Mouse (Mus musculus): ENCODE data around the gene Tcirg1.

The Tcirg1 gene

DNA sequence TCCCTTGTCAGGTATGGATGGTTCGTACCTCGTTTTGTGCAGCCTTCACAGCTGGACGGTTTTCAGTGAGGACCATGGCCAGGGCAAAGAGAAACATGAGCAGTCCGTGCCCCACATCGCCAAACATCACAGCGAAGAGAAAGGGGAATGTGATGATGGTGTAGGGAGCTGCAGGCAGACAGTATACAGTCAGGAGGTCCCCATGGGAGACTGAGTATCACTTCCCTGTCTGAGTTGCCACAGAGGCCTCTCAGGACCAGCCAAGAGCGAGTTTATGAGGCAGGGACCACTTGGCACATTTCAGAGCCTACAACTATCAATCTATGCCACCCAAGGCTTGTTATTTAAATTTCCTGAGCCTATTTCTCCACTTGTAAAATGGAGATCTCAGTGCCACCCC is 8.0 kb downstream of the Tcirg1 start:
- no peak for DNase-seq (ENCODE audit: low spot score in 2 of 2)

DNA sequence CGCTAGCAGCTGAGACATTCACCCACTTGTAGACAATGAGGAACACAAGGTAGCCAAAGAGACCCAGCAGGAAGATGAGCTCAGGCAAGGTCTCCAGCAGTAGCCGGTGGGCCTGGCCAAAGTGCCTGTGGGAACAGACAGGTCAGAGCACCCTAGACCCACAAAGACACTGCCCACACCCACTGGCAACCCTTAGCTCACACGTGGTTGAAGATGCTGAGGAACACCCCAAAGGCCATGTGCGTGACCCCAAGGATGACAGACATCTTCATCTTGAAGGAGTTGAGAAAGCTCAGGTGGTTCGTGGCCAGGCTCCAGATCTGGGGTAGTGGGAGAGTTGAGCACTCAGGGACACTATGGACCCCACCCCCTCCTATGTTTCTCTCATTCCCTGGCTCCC is 9.4 kb downstream of the Tcirg1 start:
- DNase-seq (ENCODE audit: low spot score in 2 of 2), result no peak

DNA sequence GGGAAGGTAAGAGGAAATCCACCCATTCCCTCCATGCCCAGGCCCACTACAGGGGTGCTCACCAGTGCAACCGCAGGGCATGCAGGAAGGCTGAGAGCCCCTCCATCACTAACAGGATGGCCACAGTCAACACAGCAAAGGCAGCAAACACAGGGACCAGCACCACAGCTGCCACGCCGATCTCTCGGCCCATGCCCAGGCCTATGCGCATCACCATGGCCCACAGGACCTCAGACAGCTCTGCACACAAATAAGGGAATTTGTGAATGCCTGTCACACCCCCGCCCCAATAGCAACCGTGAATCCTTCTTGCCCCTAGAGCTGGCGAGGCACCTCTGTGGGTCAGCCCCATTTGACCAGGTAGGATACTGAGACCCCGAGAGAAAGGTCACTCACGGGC is 10.7 kb downstream of the Tcirg1 start:
- no peak for DNase-seq (ENCODE audit: low spot score in 2 of 2)

DNA sequence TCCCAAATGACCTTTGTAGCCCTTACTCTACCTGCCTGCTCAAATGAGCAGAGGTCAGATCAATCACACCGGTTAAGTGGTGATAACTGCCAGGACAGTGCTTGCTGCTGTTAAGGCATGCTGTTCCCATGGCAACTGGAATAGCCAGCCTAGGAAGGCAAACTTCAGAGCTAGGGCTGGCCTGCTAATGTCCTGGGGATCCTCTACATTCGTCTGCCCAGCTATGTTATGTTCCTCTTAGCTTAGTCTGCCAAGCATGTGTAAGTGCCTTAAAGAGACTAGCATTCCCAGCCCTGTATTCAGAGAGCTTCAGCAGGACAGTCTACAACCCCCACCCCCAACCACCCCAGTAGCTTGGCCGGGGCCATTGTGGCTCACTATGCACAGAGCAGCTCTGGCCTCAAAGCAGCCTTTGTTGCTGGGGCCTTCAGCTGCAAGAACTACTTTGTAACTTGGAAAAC is 11.7 kb downstream of the Tcirg1 start:
- no peak for DNase-seq (ENCODE audit: low spot score in 2 of 2)

DNA sequence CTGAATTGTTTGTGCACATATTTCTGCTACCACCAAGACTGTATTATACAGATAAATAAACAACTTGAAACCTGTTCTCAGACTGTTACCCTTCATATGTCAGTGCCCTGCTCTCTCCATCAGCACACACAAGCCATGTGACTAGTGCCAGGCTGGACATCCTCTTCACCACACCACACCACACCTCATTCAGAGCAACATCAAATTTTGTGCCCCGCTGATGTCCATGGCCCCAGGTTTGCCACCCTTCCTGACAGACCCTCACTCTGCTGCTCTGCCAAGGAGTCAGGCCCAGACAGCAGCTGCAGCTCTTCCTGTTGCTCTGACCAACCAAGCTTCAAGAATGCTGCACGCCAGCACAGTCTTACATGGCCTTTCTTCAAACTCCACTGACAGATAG is 12.6 kb downstream of the Tcirg1 start:
- no peak for DNase-seq (ENCODE audit: low spot score in 2 of 2)

DNA sequence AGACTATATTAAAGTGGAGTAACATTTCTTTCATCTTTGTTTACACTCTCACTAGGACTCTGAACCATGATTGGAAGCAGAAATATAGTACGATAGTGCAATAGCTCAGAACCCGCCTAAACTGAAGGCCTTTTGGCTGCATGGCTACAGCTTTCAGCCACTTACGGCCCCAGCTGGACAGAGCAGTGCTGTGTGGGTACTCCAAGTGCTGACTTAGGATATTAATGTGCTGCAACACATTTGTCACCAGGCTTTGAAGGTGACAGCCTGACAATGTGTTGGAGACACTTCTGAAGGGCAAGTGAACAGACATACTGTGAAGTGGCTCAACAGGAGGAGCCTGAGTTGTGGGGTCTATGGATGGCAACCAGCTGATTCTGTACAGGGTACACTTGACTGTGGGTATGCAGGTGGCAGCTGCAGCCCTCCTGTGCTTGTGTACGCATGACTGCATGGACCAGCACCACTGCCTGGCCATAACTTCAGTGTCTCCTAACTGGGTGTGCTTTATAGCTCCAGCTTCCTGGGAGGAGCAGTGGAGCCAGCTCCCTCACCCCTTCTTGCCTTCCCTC is 13.3 kb downstream of the Tcirg1 start:
- no peak for DNase-seq (ENCODE audit: low spot score in 2 of 2)

DNA sequence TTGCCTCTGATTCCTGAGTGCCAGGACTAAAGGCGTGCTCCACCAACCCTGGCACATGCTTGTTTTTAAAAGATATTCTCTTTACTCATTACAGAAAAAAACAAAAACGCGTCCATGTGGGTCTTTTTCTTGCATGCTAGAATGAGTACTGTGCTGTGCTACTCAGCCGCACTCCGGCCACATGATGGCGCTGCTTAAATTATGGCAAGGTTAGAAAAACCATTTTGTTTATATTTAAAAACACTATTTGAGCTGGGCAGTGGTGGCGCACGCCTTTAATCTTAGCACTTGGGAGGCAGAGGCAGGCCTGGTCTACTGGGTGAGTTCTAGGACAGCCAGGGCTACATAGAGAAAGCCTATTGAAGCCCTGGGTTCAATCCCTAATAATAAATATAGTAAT is 16.8 kb downstream of the Tcirg1 start:
- DNase-seq (ENCODE audit: low spot score in 2 of 2), result no peak

DNA sequence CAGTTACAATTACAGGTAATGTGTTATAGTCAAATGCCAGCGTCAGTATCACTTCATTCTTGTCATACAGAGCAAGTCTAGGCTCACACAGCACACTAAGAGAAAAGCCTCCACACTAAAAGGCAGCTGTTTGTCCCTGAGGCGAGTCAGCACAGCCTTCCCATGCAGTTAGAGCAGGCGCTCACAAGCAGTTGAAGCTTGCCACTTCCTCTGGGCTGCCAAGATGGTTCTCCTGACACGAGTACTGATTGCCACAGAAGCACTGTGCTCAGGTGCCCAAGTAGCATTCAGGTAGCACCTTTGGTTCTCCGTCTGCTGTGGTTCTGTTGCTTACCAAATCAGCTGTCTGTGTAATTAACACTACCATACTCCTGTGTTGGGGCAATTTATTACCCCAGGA is 17.8 kb downstream of the Tcirg1 start:
- DNase-seq (ENCODE audit: low spot score in 2 of 2), result no peak

DNA sequence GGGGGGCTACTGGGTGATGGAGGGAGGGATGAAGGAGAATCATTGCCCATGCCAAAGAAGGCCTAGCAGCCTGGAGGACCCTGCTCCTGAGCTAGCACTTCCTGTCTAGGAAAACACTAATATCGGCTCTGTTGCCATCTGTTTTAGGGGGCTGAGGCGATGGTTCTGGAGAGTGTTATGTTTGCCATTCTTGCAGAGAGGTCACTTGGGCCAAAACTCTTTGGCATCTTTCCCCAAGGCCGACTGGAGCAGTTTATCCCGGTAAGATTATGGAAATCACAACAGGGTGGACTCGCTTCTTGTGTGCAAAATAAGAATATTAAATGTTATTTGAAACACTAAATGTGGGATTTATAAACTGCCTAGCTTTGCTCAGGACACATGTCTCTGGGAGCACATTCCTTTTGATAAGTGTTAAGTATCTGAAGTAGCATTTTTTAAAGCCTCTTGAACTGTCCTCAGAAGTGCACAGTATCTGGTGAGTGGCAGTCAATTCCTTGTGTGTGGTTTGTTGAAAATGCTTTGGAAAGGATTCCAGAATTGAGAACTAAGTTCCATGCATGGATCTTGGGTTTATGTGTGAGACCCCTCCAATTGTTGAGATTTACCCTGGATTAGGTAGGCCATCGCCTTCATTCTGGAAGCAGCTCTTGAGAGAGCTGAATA is 22.5 kb downstream of the Tcirg1 start:
- no peak for DNase-seq (ENCODE audit: low spot score in 2 of 2)

DNA sequence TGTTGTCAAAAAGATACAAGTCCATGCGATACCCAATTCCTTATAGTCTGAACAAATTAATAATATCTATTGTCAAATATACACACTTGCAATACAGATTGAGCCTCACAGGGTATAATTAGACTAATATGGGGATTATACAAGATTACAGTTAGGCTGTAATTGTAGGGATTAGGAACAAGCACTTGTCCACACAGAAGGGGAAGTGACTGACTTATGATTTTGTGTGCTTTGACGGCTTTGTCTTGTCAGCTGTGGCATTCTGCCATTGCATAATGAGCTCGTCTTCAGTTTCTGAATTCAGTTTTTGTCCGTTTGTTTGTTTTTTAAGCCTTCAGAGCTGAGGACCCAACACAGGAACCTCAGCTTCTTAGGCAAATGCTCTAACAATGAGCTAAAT is 24.7 kb downstream of the Tcirg1 start:
- DNase-seq (ENCODE audit: low spot score in 2 of 2), result no peak

DNA sequence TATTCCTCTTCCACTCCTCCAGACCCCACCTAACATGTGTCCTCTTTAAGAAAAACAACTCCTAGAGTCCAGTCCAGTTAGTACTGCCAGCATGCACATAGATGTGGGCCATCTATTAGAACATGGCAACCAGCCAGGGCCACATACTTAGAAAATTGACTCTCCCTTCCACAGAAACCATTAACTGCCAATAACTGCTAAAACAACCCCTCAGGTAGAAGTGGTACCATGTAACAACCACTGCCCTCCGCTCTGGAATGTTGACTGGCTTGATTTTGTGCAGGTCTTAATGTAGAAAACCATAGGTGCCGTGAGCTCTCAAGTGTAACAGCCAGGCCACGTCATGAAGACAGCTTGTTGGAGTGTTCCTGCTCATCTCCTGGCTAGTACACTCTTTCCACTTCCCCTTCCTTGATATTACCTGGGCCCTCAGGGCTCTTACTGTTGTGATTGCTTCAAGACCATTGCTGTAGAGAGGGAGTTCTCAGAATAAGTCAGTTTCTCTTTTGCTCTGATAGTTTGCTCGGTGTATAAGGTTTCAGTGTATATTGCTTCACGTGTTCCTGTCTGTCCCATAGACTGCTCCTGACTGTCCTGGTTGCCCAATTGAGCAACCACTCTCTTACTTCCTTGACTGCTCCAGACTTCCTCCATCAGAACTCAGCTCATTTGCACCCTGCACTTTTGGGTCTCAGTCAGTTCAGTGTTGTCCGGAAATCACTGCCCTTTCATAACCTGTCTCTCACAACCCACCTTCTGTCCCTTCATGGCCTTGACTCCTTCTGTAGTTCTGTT is 26.7 kb downstream of the Tcirg1 start:
- DNase-seq (ENCODE audit: low spot score in 2 of 2), result no peak

DNA sequence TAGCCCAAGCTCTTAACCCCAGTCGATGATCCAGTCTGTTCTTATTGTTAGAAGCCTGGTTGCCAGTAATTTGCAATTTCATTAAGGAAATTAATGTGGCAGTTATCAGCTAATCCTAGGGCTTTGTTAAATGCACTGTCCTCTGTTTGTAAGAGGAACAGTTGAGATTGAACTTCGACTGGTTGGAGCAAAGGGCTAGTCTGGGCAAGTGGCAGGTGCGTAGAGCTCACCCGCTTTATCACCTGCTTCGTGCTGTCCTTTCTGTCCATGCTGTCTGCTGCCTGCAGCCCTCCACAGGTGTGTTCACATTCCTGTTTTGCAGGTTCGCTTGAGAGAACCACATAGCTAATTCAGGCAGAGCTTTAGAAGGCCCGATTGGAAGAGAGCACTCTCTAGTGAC is 31.9 kb downstream of the Tcirg1 start:
- DNase-seq (ENCODE audit: low spot score in 2 of 2), result no peak

DNA sequence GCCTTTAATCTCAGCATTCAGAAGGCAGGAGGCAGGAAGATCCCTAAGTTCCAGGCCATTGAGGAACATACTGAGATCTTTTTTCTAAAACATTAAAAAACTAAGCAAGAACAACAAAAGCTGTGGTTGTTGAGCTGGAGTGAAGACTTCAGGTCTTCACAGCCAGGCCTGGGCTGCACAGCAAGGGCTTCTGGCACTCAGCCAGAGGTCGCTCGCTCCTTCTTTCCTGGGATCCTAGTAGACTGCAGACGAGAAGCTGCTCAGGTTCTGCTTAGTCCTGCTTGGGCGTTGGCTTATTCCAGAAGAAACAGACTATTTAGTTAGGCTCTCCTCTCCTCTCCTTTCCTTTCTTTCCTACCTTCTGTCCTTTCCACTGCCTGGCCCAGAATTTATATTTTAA is 34.6 kb downstream of the Tcirg1 start:
- DNase-seq (ENCODE audit: low spot score in 2 of 2), result no peak

DNA sequence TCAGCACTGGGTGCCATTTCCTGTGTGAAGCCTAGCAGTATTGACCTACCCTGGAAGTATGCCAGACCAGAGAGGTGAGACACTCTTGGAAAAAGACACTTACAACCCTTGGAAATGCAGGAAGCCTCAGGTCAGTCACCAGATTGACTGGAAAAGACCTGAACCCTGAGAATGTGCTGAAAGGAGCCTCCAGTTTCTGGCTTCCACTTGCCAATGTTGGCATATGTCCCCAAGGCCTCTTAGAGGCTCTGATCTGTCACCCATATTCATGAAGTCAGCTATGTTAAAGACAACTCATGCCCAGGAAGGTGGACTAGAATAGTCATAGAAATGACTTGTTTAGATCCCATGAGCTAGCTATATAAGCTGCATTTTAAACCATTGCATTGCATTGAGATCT is 35.5 kb downstream of the Tcirg1 start:
- no peak for DNase-seq (ENCODE audit: low spot score in 2 of 2)

DNA sequence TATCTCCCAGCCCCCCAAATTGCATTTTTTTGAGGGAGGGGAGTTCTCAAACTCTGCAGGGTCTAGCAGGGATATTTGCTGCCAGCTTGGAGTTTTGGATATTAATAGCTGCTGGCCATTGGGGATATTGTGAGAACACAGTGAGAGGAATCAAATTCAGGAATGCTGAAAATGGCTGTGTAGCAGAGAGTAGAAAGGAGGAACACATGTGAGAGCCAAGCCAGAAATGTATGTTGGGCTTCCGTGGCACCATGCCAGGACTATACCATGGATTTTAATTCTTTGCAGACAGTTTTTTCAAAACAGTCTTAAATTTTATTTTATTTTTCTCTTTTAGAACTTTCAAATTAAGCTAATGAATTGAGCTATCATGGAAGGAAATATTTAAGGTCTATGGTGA is 38.6 kb downstream of the Tcirg1 start:
- no peak for DNase-seq (ENCODE audit: low spot score in 2 of 2)

DNA sequence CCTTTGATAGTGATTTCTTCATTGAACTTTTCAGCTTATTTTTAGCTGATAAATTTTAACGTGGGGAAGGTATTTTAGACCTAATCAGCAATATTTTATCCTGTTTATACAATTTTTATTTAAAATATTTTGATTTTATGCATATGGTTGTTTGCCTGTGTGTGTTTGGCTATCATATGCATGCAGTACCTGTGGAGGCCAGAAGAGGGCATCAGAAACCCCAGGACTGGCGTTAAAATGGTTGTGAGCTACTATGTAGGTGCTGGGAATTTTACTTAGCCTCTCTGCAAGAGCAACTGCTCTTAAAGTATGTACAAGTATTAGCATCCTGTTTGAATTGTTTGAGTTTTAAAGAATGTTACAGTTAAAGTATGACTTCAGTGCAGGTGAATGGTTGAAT is 42.0 kb downstream of the Tcirg1 start:
- DNase-seq (ENCODE audit: low spot score in 2 of 2), result no peak

DNA sequence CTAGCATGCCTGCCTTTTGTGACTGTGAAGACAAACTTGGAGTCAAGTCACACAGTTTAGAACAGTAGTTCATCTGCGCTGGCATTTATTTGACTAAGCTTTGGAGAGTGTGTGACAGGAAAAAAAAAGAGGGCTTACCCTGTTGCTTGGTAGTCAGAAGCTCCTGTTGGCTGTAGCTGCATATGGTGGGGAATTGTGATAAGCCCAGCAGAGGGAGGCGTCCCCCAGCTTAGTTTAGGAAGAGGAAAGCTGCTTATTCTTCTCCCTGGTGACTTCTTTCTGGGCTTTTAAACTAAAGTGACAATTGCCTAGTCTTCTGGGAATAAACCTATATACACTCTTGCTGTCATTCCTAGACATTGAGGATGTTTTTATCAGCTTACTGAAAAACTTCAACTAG is 44.2 kb downstream of the Tcirg1 start:
- DNase-seq (ENCODE audit: low spot score in 2 of 2), result no peak

DNA sequence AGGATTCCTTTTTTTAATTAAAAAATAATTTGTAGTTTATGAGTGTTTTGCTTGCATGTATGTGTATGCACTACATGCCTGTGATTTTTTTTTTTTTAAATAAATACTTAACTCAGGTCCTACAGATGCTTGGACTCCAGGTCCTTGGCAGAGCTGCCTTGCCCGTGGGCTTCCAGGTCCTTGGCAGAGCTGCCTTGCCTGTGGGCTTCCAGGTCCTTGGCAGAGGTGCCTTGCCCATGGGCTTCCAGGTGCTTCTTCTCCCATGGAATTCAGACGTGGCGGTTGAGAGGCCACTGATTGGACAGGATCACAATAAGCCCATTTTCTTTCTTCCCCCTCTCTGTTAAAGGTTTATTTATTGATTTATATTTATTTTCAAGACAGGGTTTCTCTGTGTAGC is 49.7 kb downstream of the Tcirg1 start:
- DNase-seq (ENCODE audit: low spot score in 2 of 2), result no peak

DNA sequence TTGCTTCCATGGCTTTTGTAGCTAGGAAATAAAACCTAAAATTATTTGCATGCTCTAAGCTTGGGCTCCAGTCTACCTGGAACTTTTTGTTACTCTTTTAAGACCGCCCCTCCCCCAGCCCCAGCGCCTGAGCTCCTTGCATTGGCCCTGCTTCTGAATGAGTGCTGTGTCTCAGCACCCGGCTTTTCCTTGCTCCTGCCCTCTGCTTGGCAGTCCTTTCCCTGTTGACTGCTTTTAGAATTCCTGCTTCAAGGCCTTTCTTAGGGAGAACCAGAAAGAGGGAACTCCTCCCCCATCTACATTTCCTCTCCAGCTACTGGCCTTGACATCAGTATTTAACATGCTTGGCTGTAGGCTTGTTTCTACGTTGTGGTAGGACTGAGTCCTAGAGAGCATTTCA is 51.3 kb downstream of the Tcirg1 start:
- DNase-seq (ENCODE audit: low spot score in 2 of 2), result peak in 1 of 2 experiments; percentile 29

DNA sequence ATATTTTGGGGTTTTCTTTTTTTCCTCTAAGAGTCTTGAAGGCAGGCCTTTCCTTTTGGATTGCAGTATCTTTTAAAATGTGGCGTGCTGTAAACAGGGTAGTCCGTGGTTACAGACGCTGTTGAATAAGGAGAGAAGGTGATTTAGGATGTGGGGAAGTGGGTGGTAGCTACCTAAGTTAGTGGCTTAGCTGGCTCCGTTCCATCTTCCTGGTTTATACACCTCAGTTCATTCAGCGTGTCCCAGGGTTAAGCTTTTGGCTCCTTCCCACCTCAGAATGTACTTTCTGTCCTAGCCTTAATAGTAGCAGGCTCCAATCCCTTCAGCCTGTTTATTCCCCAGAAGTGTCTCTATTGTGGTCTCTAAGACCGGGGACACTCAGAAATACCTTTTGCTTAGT is 51.8 kb downstream of the Tcirg1 start:
- DNase-seq (ENCODE audit: low spot score in 2 of 2), result no peak

DNA sequence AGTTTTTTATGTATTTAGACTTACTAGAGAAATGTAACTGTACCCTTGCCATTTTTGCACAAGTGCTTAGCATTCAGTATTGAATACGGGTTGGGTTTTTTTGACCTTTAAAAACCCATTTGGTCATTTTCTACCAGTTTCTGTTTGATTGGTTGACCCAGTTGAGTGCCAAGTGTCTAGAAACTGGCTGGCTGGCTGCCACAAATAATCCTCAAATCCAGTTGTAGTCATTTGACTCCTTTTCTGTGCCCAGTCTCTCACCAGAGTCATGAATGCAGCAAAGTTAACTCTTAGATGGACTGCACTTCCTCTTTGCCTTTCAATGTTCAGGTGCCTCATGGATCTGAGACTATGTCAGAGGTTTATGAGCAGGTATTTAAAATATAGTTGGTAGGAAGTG is 53.0 kb downstream of the Tcirg1 start:
- peak in 1 of 2 experiments; percentile 26 for DNase-seq (ENCODE audit: low spot score in 2 of 2)

DNA sequence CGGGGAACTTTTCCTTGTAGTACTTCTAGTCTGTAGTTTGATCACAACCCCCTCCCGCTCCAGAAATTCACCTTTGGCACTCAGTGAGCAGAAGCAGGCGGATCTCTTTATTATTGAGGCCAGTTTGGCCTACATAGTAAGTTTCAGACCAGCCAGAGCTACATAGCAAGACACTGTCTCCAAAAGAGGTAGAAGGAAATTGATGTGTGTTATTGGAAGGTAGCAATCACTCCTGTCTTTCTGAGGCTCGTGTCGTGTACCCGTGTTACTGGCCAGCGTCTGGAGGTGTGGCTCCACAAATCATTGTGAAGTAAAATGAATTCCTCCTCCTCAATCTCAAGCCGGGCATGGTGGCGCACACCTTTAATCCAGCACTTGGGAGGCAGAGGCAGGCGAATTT is 53.8 kb downstream of the Tcirg1 start:
- DNase-seq (ENCODE audit: low spot score in 2 of 2), result no peak

DNA sequence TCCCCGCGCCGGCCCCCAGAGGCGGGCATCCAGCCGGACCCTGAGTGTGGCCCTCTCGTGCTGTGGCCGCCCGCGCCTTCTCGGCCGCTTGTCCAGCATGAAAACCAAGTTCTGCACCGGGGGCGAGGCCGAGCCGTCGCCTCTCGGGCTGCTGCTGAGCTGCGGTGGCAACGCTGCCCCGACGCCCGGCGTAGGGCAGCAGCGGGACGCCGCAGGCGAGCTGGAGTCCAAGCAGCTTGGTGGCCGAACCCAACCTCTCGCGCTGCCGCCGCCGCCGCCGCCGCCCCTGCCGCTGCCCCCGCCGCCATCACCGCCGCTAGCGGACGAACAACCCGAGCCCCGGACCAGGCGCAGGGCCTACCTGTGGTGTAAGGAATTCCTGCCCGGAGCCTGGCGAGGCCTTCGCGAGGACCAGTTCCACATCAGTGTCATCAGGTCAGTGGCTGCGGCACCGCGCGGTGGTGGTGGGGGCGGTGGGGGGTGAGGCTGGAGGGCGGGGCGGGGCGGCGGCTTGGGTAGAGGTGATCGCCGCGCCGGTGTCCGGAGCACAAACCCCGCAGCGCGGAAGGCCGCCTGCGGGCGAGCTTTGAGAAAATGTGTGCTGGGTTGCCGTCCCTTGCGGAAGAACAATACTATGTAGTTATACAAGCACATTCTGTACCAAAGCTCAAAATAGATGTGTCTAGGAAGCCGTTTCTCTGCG is 54.8 kb downstream of the Tcirg1 start:
- DNase-seq (ENCODE audit: low spot score in 2 of 2), result peak in 1 of 2 experiments; percentile 42

Measured in left cerebral cortex, adult 9 months (tissue).